Comparison of ENCODE assay signal across 16 mouse cellular contexts in genomic region chr10:42522912-42523311, GRCm38 (mm10). TPM values are rescaled to one million over a fixed set of nuclear protein-coding genes. Genes with fewer than 3 reads are reported as not detected.
A peak's percentile ranks its signal among the peaks of the same experiment; 100 is the strongest.
DNase-seq lines count a peak whose midpoint lies in the region; ATAC-seq and TF ChIP-seq lines count a peak whose summit lies in the region.
"Had no signal": no experiment of that assay in that cellular context is flagged by ENCODE, and none has a peak within 500 bp of the region (broad histone marks: within the 10 kb centered on the region; RNA-seq: fewer than 3 reads in every experiment).

No protein-coding gene starts in this region.

- TF ChIP-seq POLR2A in lung, adult 2 months (IDR thresholded peaks at IDR 0.05; ENCODE audit: borderline replicate concordance, extremely low read depth, low read depth, low read length), result no peak

- no peak overlapping the region for H3K4me3 ChIP-seq in embryonic facial prominence, embryonic 11.5 days (ENCODE audit: low read depth, low read length)
- no peak overlapping the region for H3K4me3 ChIP-seq in embryonic facial prominence, embryonic 10.5 days
- no peak overlapping the region for H3K4me3 ChIP-seq in layer of hippocampus, adult 2 months
- H3K4me3 ChIP-seq in lung, adult 2 months (replicated peaks; ENCODE audit: extremely low read depth, low read depth, low read length), result no peak overlapping the region
- H3K4me3 ChIP-seq: forebrain, embryonic 15.5 days had no signal

- no peaks in the 10 kb centered on the region for H3K9me3 ChIP-seq in embryonic facial prominence, embryonic 11.5 days (replicated peaks; ENCODE audit: control insufficient read depth, low read length)
- no peaks in the 10 kb centered on the region for H3K9me3 ChIP-seq in embryonic facial prominence, embryonic 10.5 days
- H3K9me3 ChIP-seq: forebrain, embryonic 15.5 days; G1E had no signal

- H3K4me2 ChIP-seq in embryonic facial prominence, embryonic 11.5 days (ENCODE audit: low read depth, low read length), result no peak overlapping the region
- H3K4me2 ChIP-seq: forebrain, embryonic 15.5 days had no signal

- WGBS in embryonic facial prominence, embryonic 11.5 days, result 34% methylated on average over 2 of the region's 2 CpGs
- 30% methylated on average over 2 of the region's 2 CpGs for WGBS in embryonic facial prominence, embryonic 10.5 days
- WGBS in lung, adult 2 months, result 22% methylated on average over 2 of the region's 2 CpGs

- H3K9ac ChIP-seq in embryonic facial prominence, embryonic 11.5 days (replicated peaks; ENCODE audit: low read length), result no peak overlapping the region
- H3K9ac ChIP-seq: forebrain, embryonic 15.5 days had no signal

- H3K27ac ChIP-seq in embryonic facial prominence, embryonic 11.5 days (replicated peaks; ENCODE audit: low read depth, low read length), result no peak overlapping the region
- H3K27ac ChIP-seq in embryonic facial prominence, embryonic 10.5 days (replicated peaks), result no peak overlapping the region
- H3K27ac ChIP-seq in layer of hippocampus, adult 2 months, result no peak overlapping the region
- H3K27ac ChIP-seq: forebrain, embryonic 15.5 days had no signal

- H3K27me3 ChIP-seq in embryonic facial prominence, embryonic 11.5 days (ENCODE audit: control insufficient read depth, insufficient read depth, low read length), result no peaks in the 10 kb centered on the region
- H3K27me3 ChIP-seq in embryonic facial prominence, embryonic 10.5 days (replicated peaks; ENCODE audit: low read depth, poor library complexity, severe bottlenecking), result no peaks in the 10 kb centered on the region
- H3K27me3 ChIP-seq: forebrain, embryonic 15.5 days had no signal

- ATAC-seq in embryonic facial prominence, embryonic 11.5 days (replicated peaks; ENCODE audit: insufficient number of reproducible peaks, low FRiP score, low TSS enrichment, low read depth), result 0 out of 2 replicates have a peak, but pooled peaks have one; percentile 44
- ATAC-seq in granulocyte monocyte progenitor cell, adult 5-6 weeks (replicated peaks; ENCODE audit: poor library complexity, severe bottlenecking), result no peak
- ATAC-seq: CD4-positive, CD25-positive, alpha-beta regulatory T cell, adult 4 months; forebrain, embryonic 15.5 days had no signal

- H3K4me1 ChIP-seq in embryonic facial prominence, embryonic 11.5 days (ENCODE audit: control insufficient read depth, insufficient read depth, low read length), result no peaks in the 10 kb centered on the region
- peaks cover 20% of the 10 kb centered on the region for H3K4me1 ChIP-seq in embryonic facial prominence, embryonic 10.5 days
- peaks cover 8% of the 10 kb centered on the region for H3K4me1 ChIP-seq in lung, adult 2 months (ENCODE audit: control insufficient read depth, insufficient read depth, low read length)

- no peaks in the 10 kb centered on the region; the same call in 1 of the 2 replicates for H3K36me3 ChIP-seq in embryonic facial prominence, embryonic 11.5 days (replicated peaks; ENCODE audit: control insufficient read depth, insufficient read depth, low read depth, low read length)
- peaks cover 27% of the 10 kb centered on the region for H3K36me3 ChIP-seq in embryonic facial prominence, embryonic 10.5 days (replicated peaks)

- DNase-seq in embryonic facial prominence, embryonic 11.5 days (ENCODE audit: low spot score), result peak; percentile 46
- no peak for DNase-seq in embryonic facial prominence, embryonic 10.5 days (ENCODE audit: low spot score)
- DNase-seq in layer of hippocampus, adult 2 months (ENCODE audit: low spot score in 2 of 2), result no peak
- no peak for DNase-seq in layer of hippocampus, adult 9-10 months (ENCODE audit: low spot score)
- peak; percentile 26 for DNase-seq in lung, postnatal 25 days (ENCODE audit: low spot score)
- DNase-seq in lung, adult 2 months, result no peak
- no peak for DNase-seq in thymus, postnatal 14 days
- DNase-seq: adrenal gland, postnatal 36 days; cerebellum, adult 9-11 months; kidney, postnatal 25 days; layer of hippocampus, postnatal 36 days; thymus, postnatal 36 days had no signal

- TF ChIP-seq CTCF in layer of hippocampus, adult 2 months (conservative IDR thresholded peaks at IDR 0.05), result peak; percentile 31; the same call in 1 of the 2 replicates
- TF ChIP-seq CTCF in lung, adult 2 months (IDR thresholded peaks at IDR 0.05; ENCODE audit: insufficient read depth, low read length), result no peak

RNA-seq across cellular contexts. Expression of gene Snx3, which starts 21.1 kb away (rescaled TPM):
- polyA plus RNA-seq in embryonic facial prominence, embryonic 11.5 days (2014; fragmentation: Nextera tagmentation; extraction: Ambion mirVana), result 234 and 240 TPM in 2 replicates
- 223 and 232 TPM in 2 replicates for polyA plus RNA-seq in embryonic facial prominence, embryonic 10.5 days (2016; fragmentation: Nextera tagmentation; extraction: Ambion mirVana)
- 100 to 1,000 TPM; 188 to 197 TPM for total RNA-seq in layer of hippocampus, adult 2 months (2021)
- 236 and 380 TPM in 2 replicates for polyA plus RNA-seq in lung, adult 2 months (2012; rRNA removed)
- total RNA-seq in granulocyte monocyte progenitor cell, adult 5-6 weeks (2014; fragmentation: Nextera tagmentation), result 214 and 219 TPM in 2 replicates
- total RNA-seq in granulocyte monocyte progenitor cell, adult 5-6 weeks (2017), result 91.6 and 94.3 TPM in 2 replicates

RNA-seq across cellular contexts. Expression of gene Afg1l, which starts 44.5 kb away (rescaled TPM):
- polyA plus RNA-seq in embryonic facial prominence, embryonic 11.5 days (2014; fragmentation: Nextera tagmentation; extraction: Ambion mirVana), result 5.8 and 6.2 TPM in 2 replicates
- polyA plus RNA-seq in embryonic facial prominence, embryonic 10.5 days (2016; fragmentation: Nextera tagmentation; extraction: Ambion mirVana), result 4.7 and 5.0 TPM in 2 replicates
- total RNA-seq in layer of hippocampus, adult 2 months (2021), result 10 to 100 TPM; 12.6 to 15.3 TPM
- polyA plus RNA-seq in lung, adult 2 months (2012; rRNA removed), result 5.0 and 7.7 TPM in 2 replicates
- 3.9 and 7.7 TPM in 2 replicates for total RNA-seq in granulocyte monocyte progenitor cell, adult 5-6 weeks (2014; fragmentation: Nextera tagmentation)
- 3.0 and 5.8 TPM in 2 replicates for total RNA-seq in granulocyte monocyte progenitor cell, adult 5-6 weeks (2017)

Comparison
In these comparisons a context has a peak if more than half of its experiments do, and no peak if none do; other contexts are left out.
1. DNase-seq: peak in embryonic facial prominence, embryonic 11.5 days (single experiment) and lung, postnatal 25 days (single experiment); none in embryonic facial prominence, embryonic 10.5 days (single experiment), layer of hippocampus, adult 2 months (0 of 2), layer of hippocampus, adult 9-10 months (single experiment), lung, adult 2 months (single experiment) and thymus, postnatal 14 days (single experiment).